Mouse (Mus musculus) right cerebral cortex, postnatal 36 days (tissue): ENCODE results near the gene Lyst.
A peak's percentile ranks its signal among the peaks of the same experiment; 100 is the strongest.
"Not testable (repeated sequence)": the region's sequence is repeated elsewhere in the genome, so short reads cannot be mapped to it uniquely, and the experiment has no call there.

ENCODE experiments used
- DNase-seq, 2 experiments: peaks; one replicate each; pipeline ENCODE4 v3.0.0; 2022; ENCODE audit warnings: low spot score in 2 of 2, mixed read lengths in 1 of 2

Lyst gene

DNA sequence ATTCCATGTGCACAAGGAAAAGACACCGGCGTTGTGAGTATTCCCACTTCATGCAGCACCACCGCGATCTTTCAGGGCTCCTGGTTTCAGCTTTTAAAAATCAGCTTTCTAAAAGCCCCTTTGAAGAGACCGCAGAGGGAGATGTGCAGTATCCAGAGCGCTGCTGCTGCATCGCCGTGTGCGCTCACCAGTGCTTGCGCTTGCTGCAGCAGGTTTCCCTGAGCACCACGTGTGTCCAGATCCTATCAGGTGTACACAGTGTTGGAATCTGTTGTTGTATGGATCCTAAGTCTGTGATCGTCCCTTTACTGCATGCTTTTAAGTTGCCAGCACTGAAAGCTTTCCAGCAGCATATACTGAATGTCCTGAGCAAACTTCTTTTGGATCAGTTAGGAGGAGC lies 45.0 kb downstream of the Lyst start:
- no peak for DNase-seq

DNA sequence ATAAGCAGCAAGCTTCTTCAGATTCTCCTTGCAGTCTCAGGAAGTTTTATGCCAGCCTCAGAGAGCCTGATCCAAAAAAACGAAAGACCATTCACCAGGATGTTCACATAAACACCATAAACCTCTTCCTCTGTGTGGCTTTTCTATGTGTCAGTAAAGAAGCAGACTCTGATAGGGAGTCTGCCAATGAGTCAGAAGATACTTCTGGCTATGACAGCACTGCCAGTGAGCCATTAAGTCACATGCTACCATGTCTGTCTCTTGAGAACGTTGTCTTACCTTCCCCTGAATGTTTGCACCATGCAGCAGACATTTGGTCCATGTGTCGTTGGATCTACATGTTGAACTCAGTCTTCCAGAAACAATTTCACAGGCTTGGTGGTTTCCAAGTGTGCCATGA lies 47.4 kb downstream of the Lyst start:
- DNase-seq = no peak

DNA sequence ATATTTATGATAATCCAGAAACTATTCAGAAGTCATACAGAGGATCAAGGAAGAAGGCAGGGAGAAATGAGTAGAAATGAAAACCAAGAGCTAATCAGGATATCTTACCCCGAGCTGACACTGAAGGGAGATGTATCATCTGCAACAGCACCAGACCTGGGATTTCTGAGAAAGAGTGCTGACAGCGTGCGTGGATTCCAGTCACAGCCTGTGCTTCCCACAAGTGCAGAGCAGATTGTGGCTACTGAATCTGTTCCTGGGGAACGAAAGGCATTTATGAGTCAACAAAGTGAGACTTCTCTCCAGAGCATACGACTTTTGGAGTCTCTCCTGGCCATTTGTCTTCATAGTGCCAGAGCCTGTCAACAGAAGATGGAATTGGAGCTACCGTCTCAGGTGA lies 47.8 kb downstream of the Lyst start:
- peak in 1 of 2 experiments; percentile 24 for DNase-seq

DNA sequence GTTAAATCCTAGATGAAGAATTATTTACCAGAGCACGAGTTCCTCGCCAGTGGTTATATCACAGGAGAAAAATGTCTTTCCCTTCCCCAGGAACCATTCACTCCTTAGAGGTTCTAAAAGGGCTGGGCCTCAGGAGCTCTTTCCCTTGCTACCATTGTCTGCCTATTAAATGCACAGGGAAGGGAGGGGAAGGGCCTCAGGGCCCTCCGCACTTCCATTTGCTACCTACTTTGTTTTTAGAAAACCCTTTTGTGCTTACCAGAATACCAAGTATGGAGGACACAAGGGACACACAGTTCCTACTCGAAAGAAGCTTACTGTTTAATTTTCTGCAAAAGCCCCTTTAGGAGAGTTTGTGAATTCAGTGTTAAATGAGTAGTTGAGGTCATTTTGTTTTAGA lies 48.5 kb downstream of the Lyst start:
- no peak for DNase-seq

DNA sequence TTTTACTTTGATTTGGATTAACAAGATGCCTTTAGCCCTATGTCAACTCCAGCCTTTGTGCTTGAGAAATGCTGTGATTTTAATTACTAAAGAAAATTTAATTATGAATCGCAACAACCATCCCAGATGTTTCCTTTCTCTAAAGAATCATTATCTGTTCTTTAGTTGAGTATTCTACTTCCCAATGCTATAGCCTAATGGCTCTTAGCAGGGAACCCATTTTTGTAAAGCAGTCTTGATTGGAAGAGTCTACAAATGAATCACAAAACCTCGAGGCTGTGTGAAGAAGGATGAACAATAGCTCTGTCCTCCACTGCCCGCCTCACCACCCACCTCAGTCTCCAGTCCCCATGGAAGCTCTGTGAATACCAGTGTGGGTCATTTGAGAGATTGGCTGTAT lies 57.1 kb downstream of the Lyst start:
- DNase-seq = no peak

DNA sequence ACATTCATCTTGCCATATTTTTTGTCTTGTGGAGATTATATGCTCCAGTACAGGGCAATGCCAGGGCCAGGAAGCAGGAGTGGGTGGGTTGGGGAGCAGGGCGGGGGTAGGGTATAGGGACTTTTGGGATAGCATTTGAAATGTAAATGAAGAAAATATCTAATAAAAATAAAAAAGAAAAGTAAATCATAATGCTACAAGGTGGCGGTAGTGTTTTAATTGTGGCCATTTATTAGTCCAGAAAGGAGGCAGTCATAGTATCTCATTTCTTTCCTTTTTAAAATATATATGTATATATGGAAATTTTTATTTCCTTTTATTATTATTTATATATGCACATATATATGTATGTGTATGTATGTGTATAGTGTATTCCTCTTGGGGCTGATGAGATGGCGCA lies 65.3 kb downstream of the Lyst start:
- no peak for DNase-seq

DNA sequence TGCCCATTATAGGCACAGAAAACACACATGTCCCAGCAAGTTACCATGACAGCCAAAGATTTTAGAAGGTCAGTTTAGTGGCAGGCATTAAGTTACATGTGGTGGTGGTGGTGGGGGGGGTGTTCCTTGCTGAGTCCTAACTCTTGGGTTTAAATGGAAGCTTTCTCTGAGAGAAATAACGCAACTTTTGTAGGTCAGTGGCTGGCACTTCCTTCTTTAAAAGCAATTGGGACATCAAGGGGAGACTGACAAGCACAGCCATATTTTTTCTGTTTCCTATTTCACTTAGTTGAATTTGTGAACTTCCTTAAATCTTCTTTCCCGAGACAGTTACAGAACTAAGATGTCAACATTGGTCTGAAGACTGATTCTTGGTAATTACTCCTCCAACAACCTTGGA lies 75.9 kb downstream of the Lyst start:
- not testable (repeated sequence) for DNase-seq

DNA sequence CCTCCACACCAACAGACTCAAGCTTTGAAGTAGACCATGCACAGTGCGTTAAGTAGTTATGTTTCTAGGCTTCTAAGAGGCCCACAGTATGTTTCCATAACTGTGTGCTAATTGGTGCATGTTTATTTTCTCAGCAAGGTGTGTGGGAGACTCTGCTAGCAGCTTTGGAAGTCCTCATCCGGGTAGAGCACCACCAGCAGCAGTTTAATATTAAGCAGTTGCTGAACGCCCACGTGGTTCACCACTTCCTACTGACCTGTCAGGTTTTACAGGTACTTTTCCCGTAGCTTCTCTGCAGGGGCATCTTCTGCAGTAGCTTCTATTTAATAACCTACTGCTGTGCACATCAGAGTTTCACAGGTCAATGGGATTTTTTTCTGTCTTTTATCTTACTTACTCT lies 80.5 kb downstream of the Lyst start:
- DNase-seq = no peak

DNA sequence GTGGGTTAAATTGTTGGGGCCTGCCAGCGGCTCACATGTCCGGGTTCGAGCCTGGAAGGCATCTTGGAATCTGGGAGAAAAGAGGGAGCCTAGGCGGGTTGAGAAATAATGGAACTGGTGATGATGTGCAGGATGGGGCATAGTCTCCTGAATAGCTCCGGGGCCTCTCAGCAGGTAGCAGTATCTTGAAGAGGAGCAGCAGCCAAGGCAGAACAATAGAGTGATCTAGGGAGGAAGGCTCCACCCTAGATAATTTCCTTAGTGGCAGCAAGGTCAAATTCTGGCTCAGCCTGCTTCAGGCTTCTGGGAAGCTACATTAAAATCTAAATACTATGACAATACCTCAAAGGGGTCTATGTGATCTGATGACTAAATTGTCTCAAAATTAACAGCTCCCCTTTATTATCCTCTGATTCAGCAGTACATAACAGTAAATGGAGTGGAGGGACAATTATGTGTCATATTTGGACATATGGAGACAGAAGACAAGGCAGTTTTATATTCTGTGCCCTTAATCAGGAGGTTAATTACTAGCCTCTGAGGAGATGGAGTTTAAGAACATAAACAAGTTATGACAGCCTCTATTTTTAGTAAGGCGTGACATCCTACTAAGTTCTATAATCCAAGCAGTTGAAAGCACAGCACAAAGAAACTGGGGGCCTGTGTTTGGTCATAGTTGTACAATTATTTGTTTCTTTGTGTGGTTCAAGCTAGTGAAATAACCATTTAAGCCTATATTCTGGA lies 81.6 kb downstream of the Lyst start:
- DNase-seq = no peak

DNA sequence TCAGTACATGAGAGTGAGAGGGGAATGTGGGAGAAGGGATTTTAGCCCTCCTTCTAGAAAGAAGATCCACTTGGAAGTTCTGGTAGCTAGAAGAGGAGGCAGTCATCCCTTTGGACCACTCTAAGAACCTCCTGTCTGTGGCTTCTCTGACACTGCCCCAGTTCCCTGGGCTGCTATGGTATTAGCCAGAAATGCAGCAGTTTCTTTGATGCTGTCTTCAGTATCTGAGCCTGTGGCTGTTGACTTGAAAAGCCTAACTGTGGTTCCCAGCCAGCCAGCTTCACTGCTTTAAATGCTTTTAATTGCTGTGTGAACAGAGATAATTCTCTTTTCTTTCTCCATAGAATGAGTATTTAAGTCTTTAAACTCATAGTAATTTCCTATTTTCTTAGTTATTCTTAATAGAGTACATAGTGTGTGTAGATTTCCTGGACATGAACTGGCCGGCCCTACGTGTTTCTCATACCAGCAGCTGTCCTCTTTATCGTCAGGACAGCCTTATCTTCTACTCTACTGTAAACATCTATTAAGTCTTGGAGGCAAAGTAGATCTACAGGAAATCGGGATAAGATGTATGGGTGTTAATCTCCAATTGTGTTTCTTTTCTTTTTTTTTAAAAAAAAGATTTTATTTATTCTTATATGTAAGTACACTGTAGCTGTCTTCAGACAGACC lies 84.6 kb downstream of the Lyst start:
- no peak for DNase-seq

DNA sequence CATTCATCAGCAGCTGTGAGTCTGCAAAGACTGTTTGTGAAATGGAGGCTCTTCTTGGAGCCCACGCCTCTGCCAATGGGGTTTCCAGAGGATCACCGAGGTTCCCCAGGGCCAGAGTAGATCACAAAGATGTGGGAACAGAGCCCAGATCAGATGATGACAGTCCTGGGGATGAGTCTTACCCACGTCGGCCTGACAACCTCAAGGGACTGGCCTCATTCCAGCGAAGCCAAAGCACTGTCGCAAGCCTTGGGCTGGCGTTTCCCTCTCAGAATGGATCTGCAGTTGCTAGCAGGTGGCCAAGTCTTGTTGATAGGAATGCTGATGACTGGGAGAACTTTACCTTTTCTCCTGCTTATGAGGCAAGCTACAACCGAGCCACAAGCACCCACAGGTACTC lies 87.7 kb downstream of the Lyst start:
- no peak for DNase-seq

DNA sequence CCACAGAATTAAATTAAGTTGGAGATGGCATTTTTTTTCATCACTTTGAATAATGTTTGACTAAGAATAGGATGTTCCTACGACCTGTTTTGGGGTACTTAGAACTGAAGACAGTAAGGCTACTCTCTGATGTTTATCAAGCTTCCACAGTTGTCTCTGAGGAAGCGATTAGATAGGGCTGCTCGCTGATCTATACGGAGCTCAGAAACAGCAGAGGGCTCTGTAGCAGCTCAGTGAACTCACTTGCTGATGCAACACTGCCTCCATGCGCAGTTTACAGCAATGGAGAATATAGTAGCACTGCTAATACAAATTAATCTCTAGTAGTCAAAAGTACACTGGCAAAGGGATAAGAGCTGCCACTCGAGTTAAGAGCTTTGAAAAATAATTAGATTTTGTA lies 91.4 kb downstream of the Lyst start:
- no peak for DNase-seq

DNA sequence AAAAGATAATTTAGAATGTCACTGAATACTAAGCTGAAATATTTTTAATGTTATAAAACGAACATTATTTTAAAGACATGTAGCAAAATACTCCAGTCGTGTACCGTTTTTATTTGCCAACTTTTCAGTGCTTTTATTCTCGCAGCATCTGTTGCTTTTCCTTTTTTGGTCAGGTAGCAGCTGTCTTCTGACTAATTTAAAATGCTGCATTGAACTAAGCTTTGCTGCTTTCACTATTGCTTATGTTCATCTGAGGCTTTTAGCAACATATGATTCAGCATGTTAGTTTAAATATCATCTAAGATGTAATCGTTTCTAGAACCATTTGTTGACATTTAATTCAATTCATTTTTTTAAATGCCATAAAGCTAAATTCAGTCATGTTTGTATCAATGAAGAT lies 113.3 kb downstream of the Lyst start:
- DNase-seq = peak; percentile 9 to 33

DNA sequence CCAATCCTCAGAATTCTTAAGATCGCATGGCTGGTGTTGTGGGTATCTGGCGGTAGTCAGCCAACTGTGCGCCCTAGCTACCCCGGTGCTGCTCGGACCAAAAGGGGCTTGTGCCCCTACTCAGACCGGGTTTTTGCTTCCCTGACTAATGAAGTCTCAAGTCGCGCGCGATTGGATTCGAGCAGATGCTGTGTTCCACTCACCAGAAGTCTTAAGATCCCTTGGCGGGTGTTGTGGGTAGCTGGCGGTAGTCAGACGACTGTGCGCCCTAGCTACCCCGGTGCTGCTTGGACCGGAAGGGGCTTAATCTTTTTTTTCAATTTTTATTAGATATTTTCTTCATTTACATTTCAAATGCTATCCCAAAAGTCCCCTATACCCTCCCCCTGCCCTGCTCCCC lies 131.2 kb downstream of the Lyst start:
- DNase-seq = not testable (repeated sequence)

DNA sequence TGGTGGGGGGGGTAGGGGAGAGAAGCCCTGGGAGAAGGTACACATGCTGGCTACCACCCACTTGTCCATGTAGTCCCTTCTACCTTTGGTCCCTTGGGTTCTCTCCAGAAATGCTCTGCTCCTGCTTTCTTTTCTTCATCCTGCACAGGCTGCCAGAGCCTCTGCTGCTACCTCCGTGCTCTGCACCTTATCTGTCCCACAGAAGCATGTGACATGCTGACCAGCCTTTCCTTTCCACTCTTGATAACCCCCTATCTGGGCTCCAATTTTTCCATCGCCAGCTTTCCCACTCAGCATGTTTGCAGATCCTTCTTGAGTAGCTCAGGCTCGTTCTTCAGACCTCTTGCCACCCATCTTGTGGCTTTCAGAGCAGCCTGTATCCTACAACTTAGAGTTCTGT lies 133.1 kb downstream of the Lyst start:
- DNase-seq = no peak

DNA sequence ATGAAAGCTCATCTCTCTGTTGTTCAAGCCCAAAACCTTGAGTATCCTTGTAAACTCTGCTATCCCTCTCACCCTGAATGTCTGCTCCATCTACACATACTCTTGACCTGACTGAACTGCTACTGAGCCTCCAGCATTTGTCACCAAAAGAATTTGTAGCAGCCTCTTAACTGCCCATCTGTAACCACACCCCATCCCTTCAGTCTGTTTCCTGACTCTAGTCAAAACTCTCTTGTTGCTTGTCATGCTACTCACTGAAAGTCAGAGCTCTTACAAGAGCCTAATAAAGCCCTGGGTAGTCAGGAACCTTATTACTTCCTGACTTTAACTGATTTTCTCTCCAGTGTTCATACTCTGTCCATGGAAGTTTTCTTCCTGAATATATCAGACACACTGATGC lies 133.6 kb downstream of the Lyst start:
- no peak for DNase-seq

DNA sequence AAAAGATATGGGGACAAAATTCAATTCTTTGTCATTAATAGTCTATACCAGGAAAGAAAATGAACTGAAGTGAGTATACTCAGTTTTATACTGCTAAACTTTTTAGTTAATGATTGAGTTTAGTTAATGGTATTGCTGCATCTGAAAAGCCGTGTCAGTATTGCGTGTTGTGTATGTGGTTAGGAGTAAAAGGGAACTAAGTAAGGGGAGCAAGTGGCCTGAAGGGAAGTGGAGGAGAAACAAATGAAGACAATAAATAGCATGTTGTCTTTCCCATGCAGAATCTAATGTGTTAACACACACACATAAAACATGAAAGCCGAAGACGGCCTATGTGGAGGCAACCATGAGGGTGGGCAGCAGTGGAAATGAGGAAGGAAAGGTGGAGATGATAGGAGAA lies 149.0 kb downstream of the Lyst start:
- no peak for DNase-seq

DNA sequence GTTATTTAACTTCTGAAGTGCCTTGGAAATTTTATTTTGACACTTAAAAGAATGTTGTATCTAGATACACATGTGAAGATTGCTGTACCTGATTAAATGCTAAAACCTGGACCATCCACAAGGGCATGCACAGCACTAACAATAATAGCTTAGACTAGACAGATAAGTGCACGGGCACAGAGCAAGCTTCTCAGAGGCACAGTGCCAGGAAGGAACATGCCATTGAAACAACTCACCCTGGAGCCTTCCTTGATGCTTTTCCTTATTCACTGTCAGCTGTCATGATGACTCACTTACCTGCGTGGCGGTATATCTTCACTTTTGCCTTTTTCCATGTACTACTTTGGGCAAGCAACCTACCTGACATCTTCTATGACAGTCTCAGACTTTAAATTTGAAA lies 155.7 kb downstream of the Lyst start:
- no peak for DNase-seq

DNA sequence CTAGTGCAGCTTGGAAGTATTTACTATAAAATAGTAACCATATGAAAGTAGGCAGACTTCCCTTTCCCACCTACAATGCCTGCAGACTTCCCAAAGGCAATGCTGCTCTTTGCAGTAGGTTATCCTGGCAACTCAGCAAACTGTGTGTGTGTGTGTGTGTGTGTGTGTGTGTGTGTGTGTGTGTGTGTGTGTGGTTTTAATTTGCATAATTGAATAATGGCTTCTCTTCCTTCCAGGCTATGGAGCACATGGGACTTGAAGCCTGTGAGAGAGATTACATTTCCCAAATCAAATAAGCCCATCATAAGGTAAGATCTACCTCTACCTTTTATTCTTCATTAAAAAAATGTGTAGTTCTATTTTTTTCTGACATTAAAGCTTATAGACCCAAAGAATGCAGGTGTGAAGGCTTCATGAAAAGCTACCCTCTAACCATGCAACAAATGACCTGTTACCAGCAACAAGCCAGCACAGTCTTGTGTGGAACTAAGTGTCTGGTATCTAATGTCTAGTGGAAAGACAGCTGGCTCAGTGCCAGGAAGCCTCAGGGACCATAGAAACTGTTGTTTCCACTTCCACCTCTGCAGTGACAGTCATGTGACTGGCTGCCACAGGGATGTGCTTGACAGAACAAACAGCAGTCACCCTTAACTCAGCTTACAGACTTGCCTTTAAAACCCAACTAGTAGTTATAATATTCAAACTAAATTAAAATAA lies 185.7 kb downstream of the Lyst start:
- DNase-seq = no peak

DNA sequence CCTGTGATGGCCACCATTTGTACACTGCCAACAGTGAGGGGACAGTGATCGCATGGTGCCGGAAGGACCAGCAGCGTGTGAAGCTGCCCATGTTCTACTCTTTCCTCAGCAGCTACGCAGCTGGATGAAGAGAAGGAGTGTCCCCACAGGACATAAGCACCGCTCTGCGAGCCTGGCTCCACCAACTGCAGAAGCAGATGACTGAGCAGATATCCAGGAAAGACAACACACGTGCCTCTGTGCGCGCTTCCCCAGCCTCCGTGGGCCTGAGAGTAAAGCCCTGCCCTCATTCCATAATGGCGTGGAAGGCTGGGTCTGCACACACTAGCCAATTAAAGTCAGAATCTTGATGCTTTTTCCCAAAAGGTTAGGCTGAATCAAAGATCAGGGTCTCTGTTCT lies 186.9 kb downstream of the Lyst start:
- DNase-seq = no peak

DNA sequence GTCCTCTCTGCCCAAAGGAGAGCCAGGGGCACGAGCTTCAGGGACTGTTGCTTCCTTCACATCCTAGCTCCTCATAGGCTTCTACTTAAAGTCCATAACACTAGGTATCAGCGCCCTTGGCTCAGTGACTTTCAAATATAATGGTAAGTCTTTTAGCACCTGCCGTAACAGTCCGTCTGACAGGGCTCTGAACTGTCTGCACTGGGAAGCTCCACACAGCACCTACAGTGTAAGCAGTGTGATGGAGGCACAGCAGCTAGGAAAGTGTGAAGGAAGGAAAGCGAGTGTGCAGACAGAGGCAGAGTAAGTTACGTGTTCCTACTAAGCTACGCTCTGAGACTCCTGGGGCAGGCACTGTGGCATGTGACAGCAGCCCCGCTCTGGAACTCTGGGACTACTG lies 187.5 kb downstream of the Lyst start:
- DNase-seq = no peak

DNA sequence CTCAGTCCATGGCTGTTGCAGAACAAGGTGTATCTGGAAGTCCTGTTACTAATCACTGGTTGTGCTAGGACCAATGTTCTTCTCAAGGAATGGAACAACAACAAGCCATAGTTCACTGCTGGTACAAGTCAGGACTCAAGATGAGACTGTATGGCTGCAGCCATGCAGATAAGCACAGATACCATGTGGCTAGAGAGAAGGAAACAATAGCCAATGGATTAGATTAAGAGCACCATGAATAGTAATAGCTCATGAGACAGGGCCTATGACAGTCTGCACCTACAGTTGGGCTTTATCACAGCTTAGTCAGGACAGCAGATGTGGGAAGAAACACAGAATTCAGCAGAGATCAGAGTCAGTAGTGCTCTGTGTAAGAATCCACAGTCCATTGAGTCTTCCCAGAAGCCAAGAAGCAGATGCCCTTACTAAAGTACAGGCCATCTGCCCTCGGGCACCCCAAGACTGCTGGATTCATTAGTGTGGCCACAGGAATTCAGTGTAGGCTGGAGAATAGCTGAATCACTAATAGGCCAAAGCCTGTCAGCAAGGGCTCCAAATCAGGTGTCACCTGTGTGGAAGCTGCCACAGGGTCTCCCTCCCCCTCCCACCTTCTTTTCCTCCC lies 188.8 kb downstream of the Lyst start:
- DNase-seq = no peak

DNA sequence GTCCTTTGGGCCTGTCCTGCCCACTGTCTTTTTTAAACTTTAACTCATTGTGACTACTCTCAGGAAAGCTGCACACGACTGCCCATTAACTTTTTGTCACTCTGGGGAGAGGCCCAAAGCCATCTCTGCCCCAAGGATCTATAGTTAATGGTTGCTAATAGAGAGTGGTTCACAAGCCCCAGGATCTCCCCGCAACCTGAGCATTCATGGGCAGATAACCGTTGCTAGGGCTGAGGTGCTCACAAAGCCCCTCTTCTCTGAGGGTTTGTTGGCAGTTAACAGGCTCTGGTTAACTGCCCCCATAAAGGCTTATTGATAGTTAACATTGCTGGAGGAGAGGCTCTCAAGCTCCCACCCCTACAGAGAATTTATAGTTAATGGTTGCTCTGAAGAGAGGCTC lies 190.1 kb downstream of the Lyst start:
- no peak for DNase-seq
